Mouse (Mus musculus) midbrain, embryonic 13.5 days (tissue): ENCODE measurements around the gene Catsperg1. TPM values are rescaled to one million over a fixed set of nuclear protein-coding genes. Genes with fewer than 3 reads are reported as not detected.
"Not testable (repeated sequence)": the region's sequence is repeated elsewhere in the genome, so short reads cannot be mapped to it uniquely, and the experiment has no call there.

Experiments
- ATAC-seq: fragments of 200-750 bp; cut with Nextera tagmentation; 2 replicates; pipeline ENCODE4 v1.8.0; 2017; ENCODE audit warnings: mild to moderate bottlenecking, moderate TSS enrichment, moderate library complexity
- H3K27ac ChIP-seq: fragments of 300-500 bp; sonication (generic); 2 replicates; pipeline ENCODE4 v1.5.1; 2015; ENCODE audit warnings: inconsistent platforms, mild to moderate bottlenecking, moderate library complexity
- H3K27me3 ChIP-seq: fragments of 300-500 bp; sonication (generic); 2 replicates; pipeline ENCODE4 v1.6.1; 2015; ENCODE audit warnings: mild to moderate bottlenecking, inconsistent platforms
- H3K36me3 ChIP-seq: fragments of 300-500 bp; sonication (generic); 2 replicates; pipeline ENCODE4 v1.6.1; 2015; ENCODE audit warnings: mild to moderate bottlenecking, inconsistent platforms
- H3K4me1 ChIP-seq: fragments of 300-500 bp; sonication (generic); replicated peaks from 2 replicates; pipeline ENCODE4 v1.6.1; 2015; ENCODE audit warnings: inconsistent platforms
- H3K4me2 ChIP-seq: fragments of 300-500 bp; sonication (generic); replicated peaks from 2 replicates; pipeline ENCODE4 v1.6.1; 2015; ENCODE audit warnings: moderate library complexity, mild to moderate bottlenecking, inconsistent platforms
- H3K4me3 ChIP-seq: fragments of 300-500 bp; sonication (generic); replicated peaks from 2 replicates; pipeline ENCODE4 v1.5.1; 2015; ENCODE audit warnings: mild to moderate bottlenecking, inconsistent platforms
- H3K9ac ChIP-seq: fragments of 300-500 bp; sonication (generic); replicated peaks from 2 replicates; pipeline ENCODE4 v1.6.1; 2015; ENCODE audit warnings: mild to moderate bottlenecking, inconsistent platforms
- H3K9me3 ChIP-seq: fragments of 300-500 bp; sonication (generic); 2 replicates; pipeline ENCODE4 v1.6.1; 2016; ENCODE audit warnings: mild to moderate bottlenecking, inconsistent platforms
- WGBS: fragments of 180-500 bp; shearing (Covaris S2); methylation state at CpG from one replicate; pipeline ENCODE4 v1.1.7; 2015; 5-methylcytosine and 5-hydroxymethylcytosine counted together
- polyA plus RNA-seq: library from polyadenylated mRNA; unstranded; fragments of >200 nt; fragmentation: Nextera tagmentation; extraction: Ambion mirVana; gene quantifications from 2 replicates; pipeline ENCODE4 v1.2.1, GENCODE M21; 2015

The Catsperg1 gene
- polyA plus RNA-seq, 1 experiment from 2014 or later = 3.3 TPM

- no peaks in the 10 kb centered on the region for H3K36me3 ChIP-seq
- 0 out of 2 replicates have a peak overlapping the region, but pooled peaks have one; percentile 8 for H3K4me3 ChIP-seq
- H3K9me3 ChIP-seq = 0 out of 2 replicates have a peak, but pooled peaks cover 3% of the 10 kb centered on the region
- H3K4me2 ChIP-seq = peak overlapping the region; percentile 35
- H3K27me3 ChIP-seq = peaks cover 7% of the 10 kb centered on the region
- H3K27ac ChIP-seq = no peak overlapping the region
- peak; percentile 66 for ATAC-seq
- 11% methylated on average over 16 of the region's 16 CpGs for WGBS
- H3K4me1 ChIP-seq = peaks cover 10% of the 10 kb centered on the region
- 0 out of 2 replicates have a peak overlapping the region, but pooled peaks have one; percentile 30 for H3K9ac ChIP-seq
These were observed 11.0 kb upstream of the Catsperg1 start for GRCm38 (mm10) chr7:29224756-29225394.

- Histone ChIP-seq H3K4me2 (no peak overlapping the region), H3K4me1 (peaks cover 24% of the 10 kb centered on the region), H3K36me3 (no peaks in the 10 kb centered on the region), H3K27me3 (peaks cover 16% of the 10 kb centered on the region), H3K4me3 (no peak overlapping the region), H3K9me3 (0 out of 2 replicates have a peak, but pooled peaks cover 4% of the 10 kb centered on the region), H3K27ac (no peak overlapping the region), H3K9ac (no peak overlapping the region)
- no peak for ATAC-seq
- WGBS = 36% methylated on average over 15 of the region's 15 CpGs
These were observed 1.0 kb upstream of the Catsperg1 start for GRCm38 (mm10) chr7:29214846-29215245.

- Histone ChIP-seq H3K9ac (no peak overlapping the region), H3K27me3 (peaks cover 16% of the 10 kb centered on the region), H3K4me2 (peak overlapping the region; percentile 52; the same call in 1 of the 2 replicates), H3K4me3 (no peak overlapping the region), H3K4me1 (peaks cover 24% of the 10 kb centered on the region), H3K36me3 (no peaks in the 10 kb centered on the region), H3K9me3 (no peaks in the 10 kb centered on the region), H3K27ac (no peak overlapping the region)
- ATAC-seq = 0 out of 2 replicates have a peak, but pooled peaks have one; percentile 9
- 68% methylated on average over 2 of the region's 2 CpGs for WGBS
These were observed 401 bp upstream of the Catsperg1 start for GRCm38 (mm10) chr7:29214236-29214635.

- not testable (repeated sequence) for H3K9ac ChIP-seq, H3K9me3 ChIP-seq, ATAC-seq, H3K27ac ChIP-seq, H3K36me3 ChIP-seq
- Histone ChIP-seq H3K4me3 (peak overlapping the region; percentile 30), H3K4me1 (peaks cover 24% of the 10 kb centered on the region), H3K4me2 (peak overlapping the region; percentile 52), H3K27me3 (peaks cover 16% of the 10 kb centered on the region)
- 15% methylated on average over 40 of the region's 40 CpGs for WGBS
These were observed 867 bp downstream of the Catsperg1 start for GRCm38 (mm10) chr7:29212775-29213560.

GRCm38 (mm10) chr7:29212199-29212765, 1.6 kb downstream of the Catsperg1 start:
- no peak overlapping the region for H3K9ac ChIP-seq
- peaks cover 16% of the 10 kb centered on the region for H3K27me3 ChIP-seq
- H3K27ac ChIP-seq = no peak overlapping the region
- peak overlapping the region; percentile 52 for H3K4me2 ChIP-seq
- peaks cover 24% of the 10 kb centered on the region for H3K4me1 ChIP-seq
- peak overlapping the region; percentile 33 for H3K4me3 ChIP-seq
- no peak for ATAC-seq
- WGBS = 16% methylated on average over 26 of the region's 26 CpGs
- H3K9me3 ChIP-seq = no peaks in the 10 kb centered on the region
- H3K36me3 ChIP-seq = no peaks in the 10 kb centered on the region

GRCm38 (mm10) chr7:29211415-29212198, 2.2 kb downstream of the Catsperg1 start:
- Histone ChIP-seq H3K9ac (no peak overlapping the region; the same call in 1 of the 2 replicates), H3K9me3 (no peaks in the 10 kb centered on the region), H3K27me3 (peaks cover 16% of the 10 kb centered on the region), H3K4me2 (peak overlapping the region; percentile 42), H3K4me3 (peak overlapping the region; percentile 33), H3K4me1 (peaks cover 24% of the 10 kb centered on the region), H3K36me3 (no peaks in the 10 kb centered on the region), H3K27ac (no peak overlapping the region)
- WGBS = 6% methylated on average over 34 of the region's 34 CpGs
- peak; percentile 44; the same call in 1 of the 2 replicates for ATAC-seq

- H3K36me3 ChIP-seq, H3K9me3 ChIP-seq, H3K27ac ChIP-seq, H3K9ac ChIP-seq, ATAC-seq: not testable (repeated sequence)
- Histone ChIP-seq H3K4me1 (peaks cover 24% of the 10 kb centered on the region), H3K4me2 (peak overlapping the region; percentile 42), H3K27me3 (peaks cover 16% of the 10 kb centered on the region), H3K4me3 (peak overlapping the region; percentile 33; the same call in 1 of the 2 replicates)
- WGBS = 38% methylated on average over 13 of the region's 15 CpGs
These were observed 2.8 kb downstream of the Catsperg1 start for GRCm38 (mm10) chr7:29211013-29211412.

- Histone ChIP-seq H3K4me3 (no peak overlapping the region), H3K4me2 (no peak overlapping the region), H3K4me1 (no peaks in the 10 kb centered on the region), H3K36me3 (no peaks in the 10 kb centered on the region), H3K9me3 (no peaks in the 10 kb centered on the region), H3K27ac (no peak overlapping the region), H3K27me3 (0 out of 2 replicates have a peak, but pooled peaks cover 6% of the 10 kb centered on the region), H3K9ac (no peak overlapping the region)
- 85% methylated on average over 5 of the region's 6 CpGs for WGBS
- ATAC-seq = no peak
These were observed 11.3 kb downstream of the Catsperg1 start for GRCm38 (mm10) chr7:29202577-29202976.

GRCm38 (mm10) chr7:29194230-29194629, 19.6 kb downstream of the Catsperg1 start:
- H3K36me3 ChIP-seq, H3K4me2 ChIP-seq, ATAC-seq, H3K27ac ChIP-seq, H3K9ac ChIP-seq, H3K27me3 ChIP-seq, H3K9me3 ChIP-seq, H3K4me3 ChIP-seq, H3K4me1 ChIP-seq: not testable (repeated sequence)
- 96% methylated on average over 1 of the region's 1 CpGs for WGBS

- H3K27ac ChIP-seq, H3K27me3 ChIP-seq, ATAC-seq, H3K9me3 ChIP-seq, H3K4me3 ChIP-seq, H3K36me3 ChIP-seq, H3K9ac ChIP-seq: not testable (repeated sequence)
- peak overlapping the region; percentile 92; the same call in 1 of the 2 replicates for H3K4me2 ChIP-seq
- H3K4me1 ChIP-seq = peaks cover 22% of the 10 kb centered on the region
- WGBS = 80% methylated on average over 4 of the region's 4 CpGs
These were observed 32.5 kb downstream of the Catsperg1 start for GRCm38 (mm10) chr7:29181323-29181722.

GRCm38 (mm10) chr7:29180854-29181236, 33.0 kb downstream of the Catsperg1 start:
- ATAC-seq = peak; percentile 50
- Histone ChIP-seq H3K27ac (peak overlapping the region; percentile 71), H3K9me3 (no peaks in the 10 kb centered on the region), H3K4me1 (peaks cover 22% of the 10 kb centered on the region), H3K27me3 (no peaks in the 10 kb centered on the region), H3K9ac (no peak overlapping the region), H3K4me3 (peak overlapping the region; percentile 84), H3K36me3 (peaks cover 12% of the 10 kb centered on the region), H3K4me2 (peak overlapping the region; percentile 92)
- WGBS = 40% methylated on average over 5 of the region's 5 CpGs
